Mouse (Mus musculus): Measurements from ENCODE around the gene Lta. TPM values are rescaled to one million over a fixed set of nuclear protein-coding genes. Genes with fewer than 3 reads are reported as not detected.

The Lta gene
- total RNA-seq, 2 experiments from 2014 or later = not detected

- ATAC-seq (replicated peaks; ENCODE audit: poor library complexity) = no peak
These were observed 17.8 kb downstream of the Lta start for GRCm38 (mm10) chr17:35187345-35187744.

GRCm38 (mm10) chr17:35186681-35187080 is 18.5 kb downstream of the Lta start:
- ATAC-seq (replicated peaks; ENCODE audit: poor library complexity) = 0 out of 2 replicates have a peak, but pooled peaks have one; percentile 22

GRCm38 (mm10) chr17:35185639-35186611 is 19.2 kb downstream of the Lta start:
- peak; percentile 69 for ATAC-seq (replicated peaks; ENCODE audit: poor library complexity)

DNA sequence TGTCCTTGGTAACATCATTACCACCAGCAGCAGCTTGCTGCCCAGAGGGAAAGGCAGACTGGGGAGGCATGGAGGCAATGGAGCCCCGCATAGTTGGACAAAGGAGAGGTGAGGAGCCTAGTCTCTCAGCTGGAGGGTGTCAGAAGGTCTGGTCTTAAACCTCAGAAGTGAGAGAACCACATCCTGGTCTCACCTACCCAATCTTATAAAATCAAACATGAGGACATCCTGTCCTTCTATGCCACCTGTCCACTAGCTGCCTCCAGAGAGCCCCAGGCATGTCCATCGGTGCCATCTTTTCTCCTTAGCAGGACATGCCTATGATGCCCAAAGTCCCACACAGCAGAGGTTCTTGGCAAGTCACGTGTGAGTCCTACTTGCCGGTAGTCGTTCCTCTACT is 25.1 kb downstream of the Lta start:
- ATAC-seq (replicated peaks; ENCODE audit: poor library complexity) = no peak

GRCm38 (mm10) chr17:35178528-35178927 is 26.6 kb downstream of the Lta start:
- peak; percentile 97 for ATAC-seq (replicated peaks; ENCODE audit: poor library complexity)

DNA sequence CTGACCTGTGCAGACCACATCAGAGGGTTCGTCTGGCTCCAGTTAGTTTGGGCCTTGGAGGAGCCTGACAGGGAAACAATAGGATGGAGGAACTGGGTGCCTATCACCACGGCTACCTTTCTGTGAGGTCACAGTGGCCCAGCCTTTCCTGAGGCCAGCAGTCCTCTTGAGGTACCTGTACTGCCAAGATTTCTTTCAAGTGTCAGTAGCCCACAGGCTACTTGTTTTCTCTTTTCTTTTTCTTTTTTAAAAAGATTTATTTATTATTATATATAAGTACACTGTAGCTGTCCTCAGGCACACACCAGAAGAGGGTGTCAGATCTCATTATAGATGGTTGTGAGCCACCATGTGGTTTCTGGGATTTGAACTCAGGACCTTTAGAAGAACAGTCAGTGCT is 29.2 kb downstream of the Lta start, which contains the start of gene Aif1:
Aif1 (minus strand) TSS at position 101 of the 400 bp plus-strand sequence.
- ATAC-seq (replicated peaks; ENCODE audit: poor library complexity) = no peak

GRCm38 (mm10) chr17:35175382-35175781 is 29.8 kb downstream of the Lta start:
- no peak for ATAC-seq (replicated peaks; ENCODE audit: poor library complexity)

GRCm38 (mm10) chr17:35174201-35174977 is 30.8 kb downstream of the Lta start:
- no peak for ATAC-seq (replicated peaks; ENCODE audit: poor library complexity)

GRCm38 (mm10) chr17:35173329-35173728 is 31.8 kb downstream of the Lta start:
- ATAC-seq (replicated peaks; ENCODE audit: poor library complexity) = peak; percentile 27; the same call in 1 of the 2 replicates

GRCm38 (mm10) chr17:35172445-35173234 is 32.5 kb downstream of the Lta start:
- peak; percentile 68 for ATAC-seq (replicated peaks; ENCODE audit: poor library complexity)

DNA sequence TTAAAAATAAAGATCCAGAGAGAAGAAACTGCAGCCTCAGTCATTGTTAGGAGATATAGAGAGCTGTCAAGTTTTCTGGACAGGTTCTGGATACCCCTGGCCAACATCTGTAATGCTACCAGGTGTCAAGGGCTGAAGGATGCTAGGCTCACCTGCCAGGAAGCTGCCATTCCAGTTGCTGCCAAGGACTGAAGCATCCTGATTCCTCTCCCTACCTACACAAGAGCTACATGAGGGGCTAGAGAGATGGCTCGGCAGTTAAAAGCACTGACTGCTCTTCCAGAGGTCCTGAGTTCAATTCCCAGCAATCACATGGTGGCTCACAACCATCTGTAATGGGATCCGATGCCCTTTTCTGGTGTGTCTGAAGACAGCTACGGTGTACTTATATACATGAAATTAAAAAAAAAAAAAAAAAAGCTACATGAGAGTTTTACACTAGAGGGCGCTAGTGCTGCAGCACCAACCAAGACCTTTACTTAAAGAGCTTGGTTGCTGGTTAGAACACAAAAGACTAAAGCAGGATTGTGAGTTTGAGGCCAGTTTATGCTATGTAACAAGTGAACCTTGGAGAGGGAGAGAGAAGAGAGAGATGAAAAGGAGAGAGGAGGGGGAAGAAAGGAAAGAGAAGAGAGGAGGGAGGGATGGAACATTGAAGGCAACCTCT is 36.5 kb downstream of the Lta start:
- no peak for ATAC-seq (replicated peaks; ENCODE audit: poor library complexity)

DNA sequence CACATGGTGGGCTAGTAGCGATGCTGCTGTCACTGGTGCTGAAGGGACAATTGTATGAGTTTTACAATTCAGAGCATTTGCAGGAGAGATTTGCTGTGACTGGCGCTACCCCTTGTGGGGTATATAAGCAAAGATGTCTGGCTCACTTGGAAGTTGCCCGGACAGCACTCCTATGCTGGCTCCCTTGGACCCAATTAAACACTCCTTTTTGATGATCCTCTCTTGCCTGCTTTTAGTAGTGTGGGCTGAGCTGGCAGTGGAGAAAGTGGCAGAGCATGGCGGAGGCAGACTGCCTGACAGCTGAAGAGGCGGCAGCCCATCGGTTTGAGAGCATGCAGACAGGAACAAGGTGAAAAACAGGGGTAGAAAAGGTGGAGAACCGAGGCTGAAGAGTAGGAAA is 37.4 kb downstream of the Lta start:
- no peak for ATAC-seq (replicated peaks; ENCODE audit: poor library complexity)

GRCm38 (mm10) chr17:35166352-35167035 is 38.7 kb downstream of the Lta start:
- peak; percentile 29 for ATAC-seq (replicated peaks; ENCODE audit: poor library complexity)

DNA sequence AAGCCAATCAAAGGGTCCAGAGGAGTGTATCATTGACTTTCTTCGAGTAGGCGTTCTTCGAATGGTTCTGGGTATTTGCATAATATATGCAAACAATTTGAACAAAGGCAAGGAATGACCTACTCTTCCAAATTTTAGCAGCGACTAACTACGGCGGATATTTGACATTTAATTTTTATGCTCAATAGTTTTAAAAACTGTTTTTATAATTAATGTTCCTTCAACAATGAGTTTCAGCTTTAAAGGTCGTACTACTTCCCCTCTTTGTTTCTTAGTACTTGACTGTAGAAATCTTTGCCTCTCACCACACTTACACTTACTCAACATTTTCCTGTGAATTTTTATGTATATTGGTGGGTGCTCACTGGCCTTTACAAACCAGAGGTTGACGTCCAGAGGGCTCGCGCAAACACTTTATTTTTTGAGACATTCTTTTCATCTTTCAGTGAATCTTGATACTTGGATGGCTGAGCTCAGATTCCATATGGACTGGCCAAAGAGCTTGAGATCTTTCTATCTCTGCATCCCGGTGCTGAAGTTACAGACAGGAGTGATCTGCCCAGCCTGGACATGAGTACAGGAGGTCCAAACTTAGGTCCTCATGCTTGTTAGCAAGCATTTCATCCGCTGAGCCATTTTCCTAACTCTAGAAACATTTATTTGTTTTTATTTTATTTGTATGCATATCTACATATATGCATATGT is 39.5 kb downstream of the Lta start:
- ATAC-seq (replicated peaks; ENCODE audit: poor library complexity) = no peak

DNA sequence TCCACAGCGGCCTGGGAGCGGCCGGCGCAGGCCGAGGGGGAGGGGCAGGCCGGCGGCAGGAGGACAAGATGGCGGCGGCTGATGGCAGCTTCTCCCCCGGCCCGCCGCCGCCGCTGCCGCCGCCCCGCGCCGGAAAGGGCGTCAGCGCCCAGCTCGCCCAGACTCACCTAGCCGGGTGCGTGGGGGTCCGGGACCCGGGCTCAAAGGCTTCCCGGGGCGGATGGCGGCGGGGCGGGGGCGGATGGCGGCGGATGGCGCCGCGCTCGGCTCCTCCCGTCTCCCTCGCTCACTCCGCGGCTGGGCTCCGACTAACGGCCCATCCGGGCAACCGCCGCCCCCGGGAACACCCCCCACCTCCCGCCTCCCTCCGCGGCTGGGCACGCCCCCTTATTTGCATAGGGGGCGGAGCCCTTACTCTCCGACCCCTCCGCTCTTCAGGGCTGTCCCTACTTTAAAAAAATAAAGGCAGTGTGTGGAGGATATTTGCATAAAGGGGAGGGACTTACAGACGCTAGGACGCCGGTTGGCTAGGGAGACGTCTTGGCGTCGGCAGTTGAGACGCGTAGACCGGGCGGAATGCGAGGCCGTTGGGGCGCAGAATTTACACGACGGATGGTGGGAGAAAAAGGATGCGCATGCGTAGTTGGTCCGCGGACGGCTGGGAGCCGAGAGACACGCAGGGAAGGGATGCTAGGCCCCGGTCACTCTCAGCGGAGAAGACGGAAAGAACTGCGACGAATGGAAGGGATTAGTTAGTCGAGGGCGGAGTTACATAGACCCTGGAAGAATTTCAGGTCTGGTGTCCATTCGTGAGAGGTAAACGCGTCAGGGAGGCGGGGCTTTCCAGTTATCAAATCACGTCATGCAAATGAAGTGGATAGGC is 40.3 kb downstream of the Lta start, which contains the start of gene Prrc2a:
Prrc2a (minus strand) TSS at position 330 of the 883 bp plus-strand sequence.
- ATAC-seq (replicated peaks; ENCODE audit: poor library complexity) = peak; percentile 85

GRCm38 (mm10) chr17:35164218-35164567 is 41.0 kb downstream of the Lta start:
- ATAC-seq (replicated peaks; ENCODE audit: poor library complexity) = no peak

DNA sequence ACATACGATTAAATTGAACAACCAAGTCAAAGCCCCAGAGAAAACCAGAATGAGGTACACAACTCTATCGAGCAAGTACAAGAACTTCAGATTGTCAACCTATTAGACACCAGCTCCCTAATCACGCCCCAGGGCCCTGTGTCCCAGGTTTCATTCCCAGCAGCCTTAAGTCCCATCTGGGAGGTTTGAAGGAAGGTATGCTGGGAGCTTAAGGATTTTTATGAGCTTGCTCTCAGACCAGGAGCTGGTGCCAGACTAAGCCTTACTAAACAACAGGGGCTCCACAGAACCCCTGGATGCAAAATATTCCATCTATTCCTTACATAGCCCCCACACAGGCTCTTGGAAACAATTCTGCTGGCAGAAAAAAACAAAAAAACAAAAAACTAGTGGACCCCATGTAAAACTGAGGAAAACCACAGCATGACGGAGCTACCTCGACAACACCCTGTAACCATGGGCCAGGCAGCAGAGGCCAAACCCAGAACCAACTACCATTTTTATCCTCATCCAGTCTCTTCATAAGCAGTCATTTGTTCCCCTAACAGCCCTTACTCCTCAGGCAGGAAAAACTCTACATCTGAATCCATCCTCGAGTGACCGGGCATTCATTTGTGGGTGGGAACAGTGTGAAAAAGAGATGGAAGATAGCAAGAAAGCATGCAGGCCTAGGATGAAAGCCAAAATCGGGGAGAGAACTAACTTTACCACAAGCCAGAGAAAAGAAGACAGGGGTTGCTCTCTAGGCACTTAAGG is 41.6 kb downstream of the Lta start:
- no peak for ATAC-seq (replicated peaks; ENCODE audit: poor library complexity)
